Mouse (Mus musculus): Measurements from ENCODE around the gene Gstm2. TPM values are rescaled to one million over a fixed set of nuclear protein-coding genes. Genes with fewer than 3 reads are reported as not detected.

Gene Gstm2
- polyA plus RNA-seq, 2 experiments, result 3.4 to 4.8 TPM

DNA sequence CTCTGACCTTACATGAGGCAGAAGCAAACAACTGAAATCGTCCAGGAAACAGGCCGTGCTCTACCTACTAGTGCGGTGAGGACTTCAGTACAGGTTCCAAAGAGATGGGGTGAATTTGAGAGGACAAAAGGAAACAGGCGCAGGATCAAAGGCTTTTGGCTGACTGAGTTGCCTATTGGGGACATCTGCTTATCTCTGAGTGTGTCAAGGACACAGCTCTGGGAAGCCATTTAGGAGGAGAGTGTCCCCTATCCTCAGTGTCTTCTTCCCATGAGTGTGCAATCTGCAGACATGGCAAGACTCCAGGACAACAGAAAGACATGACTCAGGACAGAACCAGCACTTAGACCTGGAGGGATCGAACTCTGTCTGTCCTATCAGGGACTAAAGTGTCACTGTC lies 1.8 kb downstream of the Gstm2 start:
- ATAC-seq (ENCODE audit: insufficient read depth) (no peak; the same call in 1 of the 2 replicates), DNase-seq (ENCODE audit: low read depth in 3 of 3, low spot score in 3 of 3) (no peak)
- TF ChIP-seq EP300 (IDR thresholded peaks at IDR 0.05; ENCODE audit: low read depth) (no peak), CTCF (IDR thresholded peaks at IDR 0.05; ENCODE audit: low read depth) (no peak)
- Histone ChIP-seq H3K4me1 (replicated peaks; ENCODE audit: control insufficient read depth in 2 of 2, insufficient read depth in 2 of 2, low read length in 1 of 2) (peaks cover 0 to 4% of the 10 kb centered on the region in 2 experiments; a peak in 1 of 4 replicates), H3K9me3 (ENCODE audit: control insufficient read depth, low read length) (no peaks in the 10 kb centered on the region), H3K4me2 (ENCODE audit: low read depth) (no peak overlapping the region), H3K27me3 (ENCODE audit: control insufficient read depth, insufficient read depth, low read length) (no peaks in the 10 kb centered on the region), H3K27ac (no peak overlapping the region), H3K36me3 (replicated peaks; ENCODE audit: control insufficient read depth, insufficient read depth, low read depth) (no peaks in the 10 kb centered on the region), H3K9ac (replicated peaks) (no peak overlapping the region), H3K4me3 (ENCODE audit: insufficient read depth in 1 of 2, low read depth in 2 of 2, low read length in 2 of 2) (no peak overlapping the region)
- 46% methylated on average over 5 of the region's 5 CpGs for WGBS (ENCODE audit: insufficient replicate concordance)

GRCm38 (mm10) chr3:107983771-107984170 lies 2.5 kb downstream of the Gstm2 start:
- Histone ChIP-seq H3K36me3 (replicated peaks; ENCODE audit: control insufficient read depth, insufficient read depth, low read depth) (no peaks in the 10 kb centered on the region), H3K4me3 (ENCODE audit: insufficient read depth in 1 of 2, low read depth in 2 of 2, low read length in 2 of 2) (no peak overlapping the region), H3K9ac (replicated peaks) (no peak overlapping the region), H3K27ac (no peak overlapping the region), H3K4me2 (ENCODE audit: low read depth) (no peak overlapping the region), H3K9me3 (ENCODE audit: control insufficient read depth, low read length) (no peaks in the 10 kb centered on the region), H3K4me1 (replicated peaks; ENCODE audit: control insufficient read depth in 2 of 2, insufficient read depth in 2 of 2, low read length in 1 of 2) (peaks cover 0 to 4% of the 10 kb centered on the region in 2 experiments; a peak in 1 of 4 replicates), H3K27me3 (ENCODE audit: control insufficient read depth, insufficient read depth, low read length) (no peaks in the 10 kb centered on the region)
- ATAC-seq (ENCODE audit: insufficient read depth), result no peak
- no peak for TF ChIP-seq CTCF (IDR thresholded peaks at IDR 0.05; ENCODE audit: low read depth)
- TF ChIP-seq EP300 (IDR thresholded peaks at IDR 0.05; ENCODE audit: low read depth), result no peak
- 35% methylated on average over 3 of the region's 3 CpGs for whole genome bisulfite sequencing (ENCODE audit: insufficient replicate concordance)
- DNase-seq (ENCODE audit: low read depth in 3 of 3, low spot score in 3 of 3), result no peak

GRCm38 (mm10) chr3:107982726-107983125 lies 3.5 kb downstream of the Gstm2 start:
- no peak overlapping the region for H3K4me2 ChIP-seq (ENCODE audit: low read depth)
- TF ChIP-seq CTCF (IDR thresholded peaks at IDR 0.05; ENCODE audit: low read depth), result no peak
- TF ChIP-seq EP300 (IDR thresholded peaks at IDR 0.05; ENCODE audit: low read depth), result no peak
- ATAC-seq (ENCODE audit: insufficient read depth) (no peak), DNase-seq (ENCODE audit: low read depth in 3 of 3, low spot score in 3 of 3) (no peak)
- H3K27ac ChIP-seq, result no peak overlapping the region
- H3K4me1 ChIP-seq (replicated peaks; ENCODE audit: control insufficient read depth in 2 of 2, insufficient read depth in 2 of 2, low read length in 1 of 2), result peaks cover 0 to 7% of the 10 kb centered on the region in 2 experiments; a peak in 2 of 4 replicates
- 50% methylated on average over 6 of the region's 6 CpGs for WGBS (ENCODE audit: insufficient replicate concordance)
- H3K9me3 ChIP-seq (ENCODE audit: control insufficient read depth, low read length), result no peaks in the 10 kb centered on the region
- no peak overlapping the region for H3K4me3 ChIP-seq (ENCODE audit: insufficient read depth in 1 of 2, low read depth in 2 of 2, low read length in 2 of 2)
- no peaks in the 10 kb centered on the region for H3K36me3 ChIP-seq (replicated peaks; ENCODE audit: control insufficient read depth, insufficient read depth, low read depth)
- no peaks in the 10 kb centered on the region for H3K27me3 ChIP-seq (ENCODE audit: control insufficient read depth, insufficient read depth, low read length)
- no peak overlapping the region for H3K9ac ChIP-seq (replicated peaks)

DNA sequence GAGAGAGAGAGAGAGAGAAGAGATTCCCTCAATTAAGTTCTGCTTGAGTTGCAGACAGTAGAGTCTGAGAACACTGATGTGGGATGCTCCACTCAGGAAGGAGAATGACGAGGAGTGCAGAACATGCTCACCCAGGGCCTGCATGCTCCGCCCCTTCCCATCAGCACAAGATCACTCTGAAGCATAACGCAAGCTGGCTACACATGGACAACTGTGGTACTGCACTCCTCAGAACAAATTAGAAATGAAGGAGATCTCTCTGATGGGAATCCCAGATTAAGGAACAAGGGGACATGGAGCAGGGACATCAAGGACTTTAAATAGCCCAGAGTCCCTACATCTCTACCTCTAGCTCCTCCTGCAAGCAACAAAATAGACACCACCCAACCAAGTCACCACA lies 5.0 kb downstream of the Gstm2 start:
- no peak for DNase-seq (ENCODE audit: low read depth in 3 of 3, low spot score in 3 of 3)
- Histone ChIP-seq H3K4me3 (ENCODE audit: insufficient read depth in 1 of 2, low read depth in 2 of 2, low read length in 2 of 2) (no peak overlapping the region), H3K4me2 (ENCODE audit: low read depth) (no peak overlapping the region), H3K27ac (no peak overlapping the region), H3K9me3 (ENCODE audit: control insufficient read depth, low read length) (no peaks in the 10 kb centered on the region), H3K27me3 (ENCODE audit: control insufficient read depth, insufficient read depth, low read length) (no peaks in the 10 kb centered on the region), H3K36me3 (replicated peaks; ENCODE audit: control insufficient read depth, insufficient read depth, low read depth) (no peaks in the 10 kb centered on the region), H3K9ac (replicated peaks) (no peak overlapping the region), H3K4me1 (replicated peaks; ENCODE audit: control insufficient read depth in 2 of 2, insufficient read depth in 2 of 2, low read length in 1 of 2) (peaks cover 0 to 6% of the 10 kb centered on the region in 2 experiments; a peak in 2 of 4 replicates)
- 66% methylated on average over 3 of the region's 3 CpGs for WGBS (ENCODE audit: insufficient replicate concordance)
- no peak for ATAC-seq (ENCODE audit: insufficient read depth)
- no peak for TF ChIP-seq CTCF (IDR thresholded peaks at IDR 0.05; ENCODE audit: low read depth)
- TF ChIP-seq EP300 (IDR thresholded peaks at IDR 0.05; ENCODE audit: low read depth), result no peak

DNA sequence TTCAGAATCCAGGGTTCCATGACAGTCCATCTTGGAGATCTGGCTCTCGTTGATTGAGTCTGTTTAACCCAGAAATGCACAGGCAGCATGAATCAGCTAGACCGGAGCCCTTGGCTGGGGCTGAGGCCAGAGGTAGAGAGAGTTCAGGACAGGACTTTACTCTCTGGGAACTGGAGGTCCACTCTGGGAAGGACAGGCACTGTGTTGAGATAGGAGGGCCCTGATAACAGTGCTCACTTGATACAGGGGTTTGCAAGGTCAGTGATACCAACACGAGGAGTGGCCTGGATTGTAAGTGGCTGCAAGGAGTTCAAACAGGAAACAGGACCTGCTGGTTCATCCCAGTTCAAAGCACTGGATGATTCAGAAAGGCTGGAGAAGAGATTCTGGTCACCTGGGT lies 8.6 kb downstream of the Gstm2 start:
- no peak overlapping the region for H3K4me2 ChIP-seq (ENCODE audit: low read depth)
- no peaks in the 10 kb centered on the region for H3K36me3 ChIP-seq (replicated peaks; ENCODE audit: control insufficient read depth, insufficient read depth, low read depth)
- no peaks in the 10 kb centered on the region for H3K27me3 ChIP-seq (ENCODE audit: control insufficient read depth, insufficient read depth, low read length)
- H3K27ac ChIP-seq, result no peak overlapping the region
- H3K4me3 ChIP-seq (ENCODE audit: insufficient read depth in 1 of 2, low read depth in 2 of 2, low read length in 2 of 2), result no peak overlapping the region
- peaks cover 0 to 9% of the 10 kb centered on the region in 2 experiments; a peak in 2 of 4 replicates for H3K4me1 ChIP-seq (replicated peaks; ENCODE audit: control insufficient read depth in 2 of 2, insufficient read depth in 2 of 2, low read length in 1 of 2)
- WGBS (ENCODE audit: insufficient replicate concordance), result 41% methylated on average over 3 of the region's 3 CpGs
- H3K9me3 ChIP-seq (ENCODE audit: control insufficient read depth, low read length), result no peaks in the 10 kb centered on the region
- ATAC-seq (ENCODE audit: insufficient read depth) (no peak), DNase-seq (ENCODE audit: low read depth in 3 of 3, low spot score in 3 of 3) (no peak)
- no peak overlapping the region for H3K9ac ChIP-seq (replicated peaks)
- TF ChIP-seq EP300 (IDR thresholded peaks at IDR 0.05; ENCODE audit: low read depth), result no peak
- TF ChIP-seq CTCF (IDR thresholded peaks at IDR 0.05; ENCODE audit: low read depth), result no peak

Data from liver, embryonic 14.5 days (tissue).